Mouse (Mus musculus) CH12.LX (cell line): ENCODE results near the gene Golph3l. TPM values are rescaled to one million over a fixed set of nuclear protein-coding genes. Genes with fewer than 3 reads are reported as not detected.

ENCODE experiments used
- DNase-seq: peaks from one replicate; pipeline ENCODE4 v3.0.0-alpha.2; 2013; ENCODE audit errors: extremely low read depth
- H3K27ac ChIP-seq: 2 replicates; pipeline ENCODE4 v1.5.1; 2012; ENCODE audit warnings: low read depth, mild to moderate bottlenecking, control low read depth, moderate library complexity; ENCODE audit not compliant: insufficient read depth
- H3K27me3 ChIP-seq: replicated peaks from 2 replicates; pipeline ENCODE3; 2012; ENCODE audit warnings: inconsistent platforms
- H3K36me3 ChIP-seq, 2 experiments: replicated peaks in 1 of 2; 2 replicates each; pipeline versions ENCODE3 to v1.6.1; 2012; ENCODE audit warnings: inconsistent platforms in 1 of 2, low read length in 1 of 2, mild to moderate bottlenecking in 1 of 2, mixed read lengths in 1 of 2, moderate library complexity in 1 of 2; ENCODE audit not compliant: control insufficient read depth in 1 of 2, insufficient read depth in 1 of 2
- H3K4me1 ChIP-seq, 2 experiments: 2 replicates each; pipeline ENCODE4 v1.6.1; 2012; ENCODE audit warnings: inconsistent platforms in 1 of 2, moderate library complexity in 1 of 2; ENCODE audit not compliant: insufficient read depth in 2 of 2, control insufficient read depth in 1 of 2
- H3K4me2 ChIP-seq: 2 replicates; pipeline ENCODE4 v1.6.1; 2012; ENCODE audit warnings: low read depth, mild to moderate bottlenecking, control low read depth; ENCODE audit not compliant: poor library complexity, insufficient read depth, severe bottlenecking
- H3K4me3 ChIP-seq, 3 experiments: fragments of 150-350 bp in 1 of 3; sonication (generic) in 1 of 3; replicated peaks in 1 of 3; 2 replicates each; pipeline versions ENCODE3 to v1.5.1; 2011 to 2012; ENCODE audit warnings: low read depth in 2 of 3, low read length in 2 of 3, mild to moderate bottlenecking in 2 of 3, moderate library complexity in 2 of 3, control low read depth in 1 of 3, improper control_type of control experiment in 1 of 3, inconsistent platforms in 1 of 3, mixed read lengths in 1 of 3; ENCODE audit not compliant: poor library complexity in 1 of 3
- H3K79me2 ChIP-seq: replicated peaks from 2 replicates; pipeline ENCODE4 v1.6.1; 2012; ENCODE audit warnings: mild to moderate bottlenecking, moderate library complexity; ENCODE audit not compliant: control insufficient read depth, poor library complexity, insufficient read depth, severe bottlenecking; ENCODE audit errors: extremely low read depth
- H3K9ac ChIP-seq: 2 replicates; pipeline ENCODE4 v1.6.1; 2012; ENCODE audit warnings: low read depth, mild to moderate bottlenecking, control low read depth, moderate library complexity; ENCODE audit not compliant: insufficient read depth
- H3K9me3 ChIP-seq: replicated peaks from 2 replicates; pipeline ENCODE3; 2012; ENCODE audit warnings: low read length, inconsistent platforms, mixed read lengths
- CHD1 ChIP-seq: IDR thresholded peaks from 2 replicates; pipeline ENCODE4 v1.6.1; 2012; ENCODE audit warnings: low read depth, low read length, improper control_type of control experiment, inconsistent platforms
- CTCF ChIP-seq, 2 experiments: IDR thresholded peaks in 1 of 2; conservative IDR thresholded peaks in 1 of 2; 2 replicates each; pipeline ENCODE4 v1.5.1; 2011 to 2012; ENCODE audit warnings: low read depth in 2 of 2, low read length in 2 of 2, improper control_type of control experiment in 1 of 2, inconsistent platforms in 1 of 2, mild to moderate bottlenecking in 1 of 2, moderate library complexity in 1 of 2
- E2F4 ChIP-seq: IDR thresholded peaks from 2 replicates; pipeline ENCODE4 v1.6.1; 2011; ENCODE audit warnings: low read depth, low read length, improper control_type of control experiment; ENCODE audit not compliant: insufficient replicate concordance
- ELF1 ChIP-seq: IDR thresholded peaks from 2 replicates; pipeline ENCODE4 v1.6.1; 2014; ENCODE audit warnings: low read depth, mild to moderate bottlenecking, inconsistent platforms, low read length, improper control_type of control experiment
- EP300 ChIP-seq: IDR thresholded peaks from 2 replicates; pipeline ENCODE4 v1.6.1; 2011; ENCODE audit warnings: low read length, improper control_type of control experiment
- GABPA ChIP-seq: IDR thresholded peaks from 2 replicates; pipeline ENCODE4 v1.6.1; 2012; ENCODE audit warnings: low read depth, low read length, improper control_type of control experiment, inconsistent platforms; ENCODE audit not compliant: insufficient replicate concordance
- JUN ChIP-seq: IDR thresholded peaks from 2 replicates; pipeline ENCODE4 v1.6.1; 2011; ENCODE audit warnings: low read depth, mild to moderate bottlenecking, low read length, improper control_type of control experiment, moderate library complexity; ENCODE audit not compliant: insufficient read depth
- KAT2A ChIP-seq: IDR thresholded peaks from 2 replicates; pipeline ENCODE4 v1.6.1; 2012; ENCODE audit warnings: low read length, improper control_type of control experiment, inconsistent platforms; ENCODE audit not compliant: insufficient replicate concordance
- MEF2A ChIP-seq: IDR thresholded peaks from 2 replicates; pipeline ENCODE4 v1.6.1; 2014; ENCODE audit warnings: low read depth, mild to moderate bottlenecking, inconsistent platforms, low read length, improper control_type of control experiment, borderline replicate concordance
- MXI1 ChIP-seq: IDR thresholded peaks from 2 replicates; pipeline ENCODE4 v1.6.1; 2011; ENCODE audit warnings: mild to moderate bottlenecking, low read depth, low read length, improper control_type of control experiment
- MYC ChIP-seq: IDR thresholded peaks from 2 replicates; pipeline ENCODE4 v1.6.1; 2011; ENCODE audit warnings: low read depth, mild to moderate bottlenecking, improper control_type of control experiment, low read length
- NRF1 ChIP-seq: IDR thresholded peaks from 2 replicates; pipeline ENCODE4 v1.6.1; 2014; ENCODE audit warnings: low read depth, mild to moderate bottlenecking, inconsistent platforms, low read length, improper control_type of control experiment, moderate library complexity
- PAX5 ChIP-seq: IDR thresholded peaks from 2 replicates; pipeline ENCODE4 v1.6.1; 2012; ENCODE audit warnings: low read length, inconsistent platforms, mixed read lengths
- POLR2AphosphoS2 ChIP-seq: IDR thresholded peaks from 2 replicates; pipeline ENCODE4 v1.6.1; 2011; ENCODE audit warnings: low read depth, low read length, improper control_type of control experiment
- RAD21 ChIP-seq: IDR thresholded peaks from 2 replicates; pipeline ENCODE4 v1.6.1; 2011; ENCODE audit warnings: low read depth, mild to moderate bottlenecking, low read length, improper control_type of control experiment, moderate library complexity
- RCOR1 ChIP-seq: conservative IDR thresholded peaks from 2 replicates; pipeline ENCODE4 v1.6.1; 2012; ENCODE audit warnings: low read depth, mild to moderate bottlenecking, inconsistent platforms, low read length, improper control_type of control experiment
- SIN3A ChIP-seq: IDR thresholded peaks from 2 replicates; pipeline ENCODE4 v1.6.1; 2012; ENCODE audit warnings: low read length, improper control_type of control experiment, inconsistent platforms
- SMC3 ChIP-seq: IDR thresholded peaks from 2 replicates; pipeline ENCODE4 v1.6.1; 2011; ENCODE audit warnings: low read depth, low read length, improper control_type of control experiment
- UBTF ChIP-seq: IDR thresholded peaks from 2 replicates; pipeline ENCODE4 v1.6.1; 2012; ENCODE audit warnings: low read depth, mild to moderate bottlenecking, inconsistent platforms, low read length, improper control_type of control experiment, moderate library complexity
- USF1 ChIP-seq: IDR thresholded peaks from 2 replicates; pipeline ENCODE4 v1.6.1; 2014; ENCODE audit warnings: low read depth, mild to moderate bottlenecking, inconsistent platforms, low read length, improper control_type of control experiment
- ZNF384 ChIP-seq: IDR thresholded peaks from 2 replicates; pipeline ENCODE4 v1.6.1; 2012; ENCODE audit warnings: low read depth, low read length, improper control_type of control experiment, inconsistent platforms
- dilution Hi-C: fragments of 300-500 bp; cut with MboI; formaldehyde crosslinking; loops from 2 replicates; pipeline ENCODE4 v1.14.3; 2020; ENCODE audit warnings: low sequenced_read_pairs; ENCODE audit not compliant: extremely low pct_unique_long_range_greater_than_20kb, extremely low pct_ligation_motif_present
- in situ Hi-C: fragments of 300-500 bp; cut with MboI; formaldehyde crosslinking; loops from 3 replicates; pipeline ENCODE4 v1.14.3; 2019; ENCODE audit warnings: low sequenced_read_pairs, low pct_ligation_motif_present, low pct_unique_long_range_greater_than_20kb, mixed read lengths
- polyA plus RNA-seq: library from polyadenylated mRNA; unstranded; fragments of >175 nt; gene quantifications from 2 replicates; pipeline ENCODE4 v1.2.1, GENCODE M21; 2012; ENCODE audit warnings: low read depth; ENCODE audit not compliant: insufficient read length
- total RNA-seq, 2 experiments: library from RNA; depleted of rRNA; stranded (reverse); fragments of 300-350 nt in 1 of 2; fragments of >200 nt in 1 of 2; gene quantifications; 2 replicates each; pipeline ENCODE4 v1.2.3; 2012 to 2014

Golph3l gene
- total and polyA plus RNA-seq, 3 experiments, result 22.7 to 36.9 (median 23.4) TPM

DNA sequence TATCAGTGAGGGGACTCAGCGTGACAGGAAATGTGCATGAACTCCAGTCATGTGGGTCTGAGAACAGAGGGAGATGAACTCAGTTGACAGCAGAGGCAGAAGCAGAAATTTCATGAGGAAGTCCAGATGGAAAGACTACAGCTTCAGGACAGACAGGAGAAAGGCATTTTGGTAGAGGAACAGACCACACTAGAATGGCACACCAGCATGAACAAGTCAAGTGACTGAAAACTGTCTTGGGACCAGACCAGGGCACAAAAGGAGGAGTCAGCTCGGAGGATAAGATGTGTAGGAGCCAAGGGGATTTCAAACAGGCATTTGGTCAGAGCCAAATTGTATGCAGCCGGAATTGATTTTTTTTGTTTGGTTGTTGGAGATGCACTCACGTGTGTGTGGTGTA, 46.9 kb downstream of the Golph3l start:
- no peak for DNase-seq
- no peaks in the 10 kb centered on the region for H3K27me3 ChIP-seq
- in situ Hi-C loops, result no loop called here
- peaks cover 0 to 44% of the 10 kb centered on the region in 2 experiments; a peak in 2 of 4 replicates for H3K4me1 ChIP-seq
- peaks cover 10% of the 10 kb centered on the region for H3K79me2 ChIP-seq
- no peak for TF ChIP-seq PAX5
- peak; percentile 67; the same call in 1 of the 2 replicates for TF ChIP-seq POLR2AphosphoS2
- no peak for TF ChIP-seq KAT2A
- TF ChIP-seq UBTF, result no peak
- no peak for TF ChIP-seq SMC3
- TF ChIP-seq, all 38 proteins: peak for 1
- no peak overlapping the region for H3K4me2 ChIP-seq
- H3K9me3 ChIP-seq, result no peaks in the 10 kb centered on the region
- no peak overlapping the region for H3K9ac ChIP-seq
- H3K36me3 ChIP-seq, result peaks cover 50 to 93% of the 10 kb centered on the region in 2 experiments
- dilution Hi-C loops, result no loop called here
- no peak overlapping the region for H3K27ac ChIP-seq
- H3K4me3 ChIP-seq, result no peak overlapping the region

DNA sequence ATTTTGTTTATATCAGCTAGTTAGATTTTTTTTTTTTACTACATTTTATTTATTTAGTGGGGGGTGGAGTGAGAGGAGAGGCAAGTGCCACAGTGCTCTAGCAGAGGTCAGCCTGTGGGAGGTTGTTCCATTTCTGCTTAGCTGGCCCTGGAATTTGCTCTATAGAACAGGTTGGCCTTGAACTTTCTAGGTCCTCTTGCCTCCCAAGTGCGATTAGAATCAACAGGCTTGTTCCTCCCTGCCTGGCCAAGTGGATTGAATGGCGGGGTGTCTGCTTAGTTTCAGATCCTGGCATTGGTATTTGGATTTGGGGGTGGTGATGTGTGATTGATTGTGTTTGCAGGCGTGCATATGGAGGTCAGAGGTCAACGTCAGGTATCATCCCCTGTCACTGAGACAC, 47.3 kb downstream of the Golph3l start:
- Histone ChIP-seq H3K4me2 (no peak overlapping the region), H3K27me3 (no peaks in the 10 kb centered on the region), H3K36me3 (peaks cover 47 to 93% of the 10 kb centered on the region in 2 experiments), H3K27ac (no peak overlapping the region), H3K9me3 (no peaks in the 10 kb centered on the region), H3K4me3 (no peak overlapping the region), H3K9ac (no peak overlapping the region), H3K4me1 (peaks cover 0 to 40% of the 10 kb centered on the region in 2 experiments; a peak in 2 of 4 replicates), H3K79me2 (peaks cover 7% of the 10 kb centered on the region; the same call in 1 of the 2 replicates)
- in situ Hi-C loops, result no loop called here
- no peak for TF ChIP-seq MXI1
- no peak for DNase-seq
- dilution Hi-C loops, result no loop called here

DNA sequence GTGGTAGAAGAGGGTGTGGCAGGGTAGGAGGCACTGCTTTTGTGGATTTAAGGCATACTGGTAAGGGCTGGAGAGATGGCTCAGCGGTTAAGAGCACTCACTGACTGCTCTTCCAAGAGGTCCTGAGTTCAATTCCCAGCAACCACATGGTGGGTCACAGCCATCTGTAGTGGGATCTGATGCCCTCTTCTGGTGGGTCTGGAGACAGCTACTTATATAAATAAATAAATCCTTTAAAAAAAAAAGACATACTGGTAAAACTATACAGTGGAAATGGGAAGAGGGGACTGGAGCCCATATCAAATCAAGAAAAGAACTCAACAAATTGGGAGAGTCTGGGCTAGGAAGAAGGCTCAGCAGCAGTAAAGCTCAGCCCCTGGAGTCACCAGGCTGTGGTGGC, 51.0 kb downstream of the Golph3l start:
- H3K4me3 ChIP-seq, result no peak overlapping the region
- H3K79me2 ChIP-seq, result no peaks in the 10 kb centered on the region
- no peak overlapping the region for H3K27ac ChIP-seq
- no peak overlapping the region for H3K9ac ChIP-seq
- DNase-seq, result no peak
- peaks cover 1 to 28% of the 10 kb centered on the region in 2 experiments; a peak in 3 of 4 replicates for H3K4me1 ChIP-seq
- H3K36me3 ChIP-seq, result peaks cover 25 to 72% of the 10 kb centered on the region in 2 experiments
- no peaks in the 10 kb centered on the region for H3K9me3 ChIP-seq
- H3K27me3 ChIP-seq, result no peaks in the 10 kb centered on the region
- dilution Hi-C loops (no loop called here), in situ Hi-C loops (no loop called here)
- no peak overlapping the region for H3K4me2 ChIP-seq
- no peak for TF ChIP-seq JUN
- TF ChIP-seq ZNF384, result peak; percentile 68
- TF ChIP-seq RAD21, result peak; percentile 10
- TF ChIP-seq E2F4, result no peak
- TF ChIP-seq RCOR1, result no peak
- TF ChIP-seq ELF1, result no peak
- no peak for TF ChIP-seq NRF1
- no peak for TF ChIP-seq MEF2A
- 0 out of 2 replicates have a peak, but pooled peaks have one; percentile 21 for TF ChIP-seq MYC
- TF ChIP-seq UBTF, result no peak
- TF ChIP-seq USF1, result no peak
- no peak for TF ChIP-seq EP300
- TF ChIP-seq PAX5, result no peak
- TF ChIP-seq SMC3, result no peak
- no peak for TF ChIP-seq SIN3A
- TF ChIP-seq GABPA, result no peak
- TF ChIP-seq CTCF (conservative IDR thresholded peaks at IDR 0.05 in 1 of 2, IDR thresholded peaks at IDR 0.05 in 1 of 2; ENCODE audit: low read depth in 2 of 2, low read length in 2 of 2), result peak in 1 of 2 experiments; percentile 46; a peak in 2 of 4 replicates
- TF ChIP-seq CHD1, result no peak
